Mouse (Mus musculus) bone marrow macrophage, adult 2 months (primary cell): Measurements from ENCODE around the gene Myl10.

Source experiments
- CTCF ChIP-seq: IDR thresholded peaks from 2 replicates; pipeline ENCODE4 v1.5.1; 2012; ENCODE audit warnings: low read depth, mild to moderate bottlenecking, low read length, moderate library complexity
- POLR2A ChIP-seq: IDR thresholded peaks from 2 replicates; pipeline ENCODE4 v1.6.1; 2012; ENCODE audit warnings: mild to moderate bottlenecking, low read depth, low read length, borderline replicate concordance

DNA sequence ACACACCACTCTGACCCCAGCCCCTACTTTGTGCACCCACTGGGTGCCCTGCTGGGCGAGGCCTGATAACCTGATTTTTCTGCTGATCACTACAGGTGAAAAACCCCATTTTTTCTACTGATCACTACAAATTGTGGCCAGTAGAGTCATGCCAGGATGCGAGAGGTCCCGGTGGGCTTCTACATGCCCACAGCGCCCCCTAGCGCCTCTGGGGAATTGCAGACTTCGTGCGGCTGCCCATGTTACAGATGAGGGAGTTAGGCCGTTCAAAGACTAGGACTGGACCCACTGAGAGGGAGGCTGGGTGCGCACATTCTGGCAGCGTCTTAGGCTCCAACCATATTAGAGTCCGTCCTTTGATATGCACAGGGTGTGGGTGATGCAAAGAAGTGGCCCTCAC lies 21.9 kb downstream of the Myl10 start:
- TF ChIP-seq CTCF (peak; percentile 46; the same call in 1 of the 2 replicates), POLR2A (no peak)
